Mouse (Mus musculus) ES-E14 (cell line): ENCODE results near the gene Spin1. TPM values are rescaled to one million over a fixed set of nuclear protein-coding genes. Genes with fewer than 3 reads are reported as not detected.

ENCODE experiments used
- DNase-seq: peaks from one replicate; pipeline ENCODE4 v3.0.0-alpha.2; 2013; ENCODE audit warnings: low read depth, low spot score
- H3K27ac ChIP-seq: 2 replicates; pipeline ENCODE4 v1.5.1; 2012; ENCODE audit warnings: low read depth, mild to moderate bottlenecking, low read length, moderate library complexity, mixed read lengths; ENCODE audit not compliant: poor library complexity, insufficient read depth, severe bottlenecking
- H3K36me3 ChIP-seq: 2 replicates; pipeline ENCODE4 v1.6.1; 2012; ENCODE audit warnings: mild to moderate bottlenecking, low read length, moderate library complexity, mixed read lengths; ENCODE audit not compliant: control insufficient read depth, poor library complexity, insufficient read depth, severe bottlenecking
- H3K4me1 ChIP-seq, 2 experiments: fragments of 150-350 bp in 1 of 2; sonication (generic) in 1 of 2; 2 replicates each; pipeline ENCODE4 v1.6.1; 2012; ENCODE audit warnings: low read length in 2 of 2, mild to moderate bottlenecking in 1 of 2, mixed read lengths in 1 of 2; ENCODE audit not compliant: control insufficient read depth in 2 of 2, insufficient read depth in 2 of 2, poor library complexity in 1 of 2
- H3K4me3 ChIP-seq, 2 experiments: fragments of 150-350 bp in 1 of 2; sonication (generic) in 1 of 2; 2 replicates each; pipeline ENCODE4 v1.5.1; 2012; ENCODE audit warnings: low read length in 2 of 2, low read depth in 1 of 2, mild to moderate bottlenecking in 1 of 2, mixed read lengths in 1 of 2; ENCODE audit not compliant: insufficient read depth in 1 of 2, poor library complexity in 1 of 2, severe bottlenecking in 1 of 2
- H3K9ac ChIP-seq: 2 replicates; pipeline ENCODE4 v1.6.1; 2012; ENCODE audit warnings: low read depth, mild to moderate bottlenecking, low read length, mixed read lengths; ENCODE audit not compliant: poor library complexity, insufficient read depth, severe bottlenecking
- H3K9me3 ChIP-seq: fragments of 150-350 bp; sonication (generic); 2 replicates; pipeline ENCODE4 v1.6.1; 2012; ENCODE audit warnings: low read depth, mild to moderate bottlenecking, low read length; ENCODE audit not compliant: control insufficient read depth, insufficient read depth
- CHD2 ChIP-seq: IDR thresholded peaks from 2 replicates; pipeline ENCODE4 v1.6.1; 2014; ENCODE audit warnings: mild to moderate bottlenecking, low read depth, low read length, inconsistent platforms
- HCFC1 ChIP-seq: IDR thresholded peaks from 2 replicates; pipeline ENCODE4 v1.6.1; 2012; ENCODE audit warnings: low read length, inconsistent platforms, borderline replicate concordance; ENCODE audit not compliant: insufficient read depth
- MAFK ChIP-seq: IDR thresholded peaks from 2 replicates; pipeline ENCODE4 v1.6.1; 2014; ENCODE audit warnings: mild to moderate bottlenecking, low read depth, low read length, inconsistent platforms; ENCODE audit not compliant: insufficient read depth
- ZC3H11A ChIP-seq: IDR thresholded peaks from 2 replicates; pipeline ENCODE4 v1.6.1; 2012; ENCODE audit warnings: low read depth, mild to moderate bottlenecking, inconsistent platforms, low read length, borderline replicate concordance
- ZNF384 ChIP-seq: IDR thresholded peaks from 2 replicates; pipeline ENCODE4 v1.6.1; 2012; ENCODE audit warnings: low read depth, low read length, inconsistent platforms
- in situ Hi-C, 2 experiments: fragments of 600-800 bp; cut with MboI; formaldehyde crosslinking; loops; one replicate each; pipeline ENCODE4 v1.15.1; 2025; ENCODE audit warnings: low sequenced_read_pairs in 2 of 2, inconsistent platforms in 1 of 2; ENCODE audit not compliant: unreplicated experiment in 2 of 2
- total RNA-seq: library from RNA; depleted of rRNA; stranded (reverse); fragments of 300-350 nt; gene quantifications from 2 replicates; pipeline ENCODE4 v1.2.3, GENCODE M21; 2012

Gene Spin1
- total RNA-seq, 1 experiment = 36.4 TPM

DNA sequence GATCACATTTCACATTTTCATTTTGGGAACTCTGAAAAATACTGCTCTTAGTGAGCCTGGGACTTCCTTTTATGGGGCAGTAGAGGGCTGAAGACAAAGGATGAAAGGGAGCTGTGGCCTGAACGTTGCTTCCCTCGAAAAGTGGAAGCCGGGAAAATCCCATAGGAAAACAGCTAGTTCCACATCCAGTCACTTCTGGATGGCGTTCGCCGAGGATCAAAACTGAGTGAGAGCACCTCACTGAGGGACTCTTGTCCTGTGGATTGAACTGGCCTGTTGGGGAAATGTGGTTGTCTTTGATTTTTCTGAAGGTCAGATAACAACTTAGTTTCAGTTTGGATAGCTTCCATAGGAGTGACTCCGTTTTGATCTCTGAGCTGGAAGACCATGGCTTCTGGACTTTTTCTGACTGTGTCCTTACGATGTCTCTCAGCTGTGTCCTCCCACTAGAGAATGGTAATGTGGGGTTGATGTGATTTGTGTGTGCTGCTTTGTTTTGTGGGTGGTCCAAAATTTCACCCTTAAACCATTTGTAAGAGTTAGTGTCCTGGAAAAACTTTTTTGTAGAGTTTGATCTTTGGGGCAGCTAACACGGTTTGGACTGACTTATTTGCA, 2.5 kb downstream of the Spin1 start:
- 0 out of 4 replicates have a peak, but pooled peaks cover 0 to 2% of the 10 kb centered on the region in 2 experiments for H3K4me1 ChIP-seq
- no peaks in the 10 kb centered on the region for H3K9me3 ChIP-seq
- no peak overlapping the region; the same call in 1 of the 2 replicates for H3K9ac ChIP-seq
- H3K4me3 ChIP-seq = peak overlapping the region in 1 of 2 experiments; percentile 98; a peak in 1 of 4 replicates
- DNase-seq = no peak
- no peak for TF ChIP-seq HCFC1
- peaks cover 14% of the 10 kb centered on the region; the same call in 1 of the 2 replicates for H3K36me3 ChIP-seq
- in situ Hi-C loops = no loop called here
- H3K27ac ChIP-seq = no peak overlapping the region

GRCm38 (mm10) chr13:51103861-51104650, 3.4 kb downstream of the Spin1 start:
- no peak overlapping the region for H3K9ac ChIP-seq
- no peaks in the 10 kb centered on the region for H3K9me3 ChIP-seq
- no peak for DNase-seq
- H3K27ac ChIP-seq = no peak overlapping the region
- H3K36me3 ChIP-seq = peaks cover 10% of the 10 kb centered on the region; the same call in 1 of the 2 replicates
- 0 out of 4 replicates have a peak, but pooled peaks cover 0 to 2% of the 10 kb centered on the region in 2 experiments for H3K4me1 ChIP-seq
- H3K4me3 ChIP-seq = no peak overlapping the region
- TF ChIP-seq HCFC1 (no peak), MAFK (no peak), ZC3H11A (peak; percentile 37; the same call in 1 of the 2 replicates)
- in situ Hi-C loops = no loop called here

DNA sequence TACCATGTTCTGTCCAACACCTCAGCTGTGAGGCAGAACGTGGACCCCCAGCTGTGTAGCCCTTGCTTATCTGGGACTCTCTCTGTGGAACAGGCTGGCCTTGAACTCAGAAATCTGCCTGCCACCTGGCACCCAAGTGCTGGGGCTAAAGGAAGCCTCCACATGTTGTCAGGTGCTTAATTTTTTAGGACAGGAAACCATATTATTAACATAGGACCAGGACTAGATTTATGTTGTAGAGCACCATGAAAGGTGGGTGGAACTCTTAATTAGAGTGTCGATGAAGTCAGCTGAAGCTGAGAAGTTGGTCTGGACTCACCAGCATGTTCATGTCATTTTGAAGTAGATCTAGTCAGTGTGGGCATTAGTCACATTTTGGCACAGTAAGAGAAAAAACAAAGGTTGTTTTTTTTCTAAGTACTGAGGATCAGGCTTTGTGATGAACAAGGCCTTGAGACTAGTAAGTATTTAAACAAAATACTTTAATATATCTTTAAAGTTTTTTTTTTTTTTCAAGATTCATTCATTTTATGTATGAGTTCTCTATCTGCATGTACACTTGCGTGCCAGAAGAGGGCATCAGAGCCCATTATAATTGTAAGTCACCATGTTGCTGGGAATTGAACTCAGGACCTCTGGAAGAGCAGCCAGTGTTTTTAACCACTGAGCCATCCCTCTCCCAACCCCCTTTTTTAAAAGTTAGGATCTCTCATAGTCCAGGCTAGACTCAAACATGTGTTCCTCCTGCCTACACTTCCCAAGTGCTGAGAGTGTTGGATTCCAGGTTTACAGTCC, 5.4 kb downstream of the Spin1 start:
- no peak overlapping the region for H3K9ac ChIP-seq
- no peaks in the 10 kb centered on the region for H3K9me3 ChIP-seq
- peaks cover 14% of the 10 kb centered on the region; the same call in 1 of the 2 replicates for H3K36me3 ChIP-seq
- 0 out of 4 replicates have a peak, but pooled peaks cover 0 to 2% of the 10 kb centered on the region in 2 experiments for H3K4me1 ChIP-seq
- no peak for DNase-seq
- H3K4me3 ChIP-seq = no peak overlapping the region
- TF ChIP-seq MAFK = no peak
- 0 out of 2 replicates have a peak, but pooled peaks have one; percentile 17 for TF ChIP-seq ZNF384
- TF ChIP-seq ZC3H11A = no peak
- no peak overlapping the region for H3K27ac ChIP-seq
- in situ Hi-C loops = no loop called here

DNA sequence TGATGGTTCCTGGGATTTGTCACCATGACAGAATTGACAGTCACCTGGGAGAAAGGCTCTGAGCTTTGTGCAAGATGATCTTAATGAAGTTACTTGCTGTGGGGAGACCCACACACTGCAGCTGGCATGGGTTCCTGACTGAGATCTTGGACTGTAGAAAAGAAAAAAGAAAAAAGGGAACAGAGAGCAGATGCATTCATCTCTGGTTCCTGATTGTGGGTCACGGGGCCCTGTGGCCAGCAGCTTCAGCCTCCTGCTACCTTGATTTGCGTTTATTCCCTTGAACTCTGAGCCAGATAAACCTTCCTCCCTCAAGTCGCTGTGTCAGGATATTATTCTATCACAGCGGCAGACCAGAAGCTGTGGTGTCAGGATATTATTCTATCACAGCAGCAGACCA, 6.1 kb downstream of the Spin1 start:
- in situ Hi-C loops = no loop called here
- no peak for DNase-seq
- H3K9ac ChIP-seq = no peak overlapping the region
- no peak overlapping the region for H3K4me3 ChIP-seq
- 0 out of 4 replicates have a peak, but pooled peaks cover 0 to 2% of the 10 kb centered on the region in 2 experiments for H3K4me1 ChIP-seq
- TF ChIP-seq HCFC1 = no peak
- TF ChIP-seq ZC3H11A = no peak
- no peak for TF ChIP-seq ZNF384
- no peak for TF ChIP-seq MAFK
- no peak for TF ChIP-seq CHD2
- no peak overlapping the region for H3K27ac ChIP-seq
- H3K9me3 ChIP-seq = no peaks in the 10 kb centered on the region
- peaks cover 14% of the 10 kb centered on the region; the same call in 1 of the 2 replicates for H3K36me3 ChIP-seq
